Mouse (Mus musculus) retina, embryonic 14.5 days (tissue): ENCODE results near the gene Slc16a14.

Experiments used
- DNase-seq: peaks from one replicate; pipeline ENCODE4 v3.0.0-alpha.2; 2015; ENCODE audit warnings: low spot score

Slc16a14 gene

DNA sequence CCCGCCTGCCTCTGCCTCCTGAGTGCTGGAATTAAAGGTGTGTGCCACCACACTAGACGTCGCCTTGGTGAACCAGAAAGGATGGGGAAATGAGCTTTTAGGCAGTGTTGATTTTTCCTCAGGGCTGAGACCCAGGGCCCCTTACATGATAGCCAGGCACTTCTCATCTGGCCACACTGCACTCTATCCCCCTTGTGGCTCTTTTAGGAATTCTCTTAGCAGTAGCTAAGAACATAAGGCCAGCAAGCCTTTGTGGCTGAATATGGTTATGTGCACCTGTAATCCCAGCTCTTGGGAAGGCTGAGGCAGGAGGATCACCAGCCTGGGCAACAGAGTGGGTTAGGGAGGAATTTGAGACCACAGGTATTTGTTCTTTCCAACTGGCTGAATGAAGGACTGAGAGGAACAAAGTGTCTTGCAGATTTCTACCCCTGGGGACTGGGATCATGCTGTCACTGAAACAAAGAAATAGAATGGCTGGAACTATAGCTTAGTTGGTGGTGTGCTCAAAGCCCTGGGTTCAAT lies 68.2 kb downstream of the Slc16a14 start:
- no peak for DNase-seq

DNA sequence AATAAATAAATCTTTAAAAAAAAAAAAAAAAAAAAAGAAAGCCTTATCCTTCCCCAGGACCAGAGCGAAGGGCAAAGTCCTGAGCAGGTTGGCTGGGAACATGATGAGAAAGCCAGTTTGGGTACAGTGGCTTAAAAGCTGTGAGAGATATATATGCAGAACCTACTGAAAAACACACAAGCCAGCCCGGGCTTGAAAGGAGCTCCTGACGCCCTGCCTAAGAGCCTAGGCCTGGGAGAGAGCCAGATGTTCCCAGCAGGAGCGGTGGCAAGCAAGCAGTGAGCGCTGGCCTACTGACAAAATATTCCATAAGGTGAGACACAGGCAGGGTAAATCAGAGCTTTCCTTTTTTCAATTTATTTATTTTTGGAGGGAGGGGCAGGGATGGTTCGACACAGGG lies 68.7 kb downstream of the Slc16a14 start:
- DNase-seq: no peak

DNA sequence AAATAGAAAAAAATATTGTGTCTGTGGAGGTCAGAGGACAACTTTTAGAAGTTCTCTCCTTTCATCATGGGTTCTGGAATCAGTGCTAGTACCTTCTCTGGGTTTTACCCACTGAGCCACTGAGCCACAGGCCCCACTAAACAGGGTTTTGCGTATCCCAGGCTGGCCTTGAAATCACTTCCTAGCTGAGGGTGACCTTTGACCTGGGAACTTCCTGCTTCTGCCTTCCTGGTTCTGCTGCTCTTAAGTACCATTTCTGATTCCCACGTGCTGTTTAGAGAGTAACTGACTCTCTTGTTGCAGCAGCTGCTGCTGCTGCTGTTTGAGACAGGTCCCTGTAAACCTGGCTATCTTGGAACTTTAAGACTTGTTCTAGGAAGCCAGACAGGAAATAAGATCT lies 70.3 kb downstream of the Slc16a14 start:
- no peak for DNase-seq

DNA sequence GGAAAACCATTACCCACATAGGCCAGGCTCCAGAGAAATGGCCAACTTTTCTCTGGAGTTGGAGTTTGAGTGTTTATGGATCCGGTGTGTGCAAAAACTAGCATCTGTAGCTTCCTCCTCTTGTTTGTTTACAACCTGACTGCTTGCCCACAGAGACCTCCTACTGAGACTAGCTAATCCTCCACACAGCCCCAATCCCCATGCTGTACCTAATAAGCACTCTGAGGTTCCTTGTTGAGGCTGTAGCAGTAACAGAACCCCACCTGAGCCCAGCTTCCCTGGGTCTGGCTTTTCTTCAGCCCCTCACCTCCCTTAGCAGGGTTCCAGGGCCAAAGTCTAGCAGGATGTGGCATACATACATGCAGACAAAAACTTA lies 73.7 kb downstream of the Slc16a14 start:
- no peak for DNase-seq

DNA sequence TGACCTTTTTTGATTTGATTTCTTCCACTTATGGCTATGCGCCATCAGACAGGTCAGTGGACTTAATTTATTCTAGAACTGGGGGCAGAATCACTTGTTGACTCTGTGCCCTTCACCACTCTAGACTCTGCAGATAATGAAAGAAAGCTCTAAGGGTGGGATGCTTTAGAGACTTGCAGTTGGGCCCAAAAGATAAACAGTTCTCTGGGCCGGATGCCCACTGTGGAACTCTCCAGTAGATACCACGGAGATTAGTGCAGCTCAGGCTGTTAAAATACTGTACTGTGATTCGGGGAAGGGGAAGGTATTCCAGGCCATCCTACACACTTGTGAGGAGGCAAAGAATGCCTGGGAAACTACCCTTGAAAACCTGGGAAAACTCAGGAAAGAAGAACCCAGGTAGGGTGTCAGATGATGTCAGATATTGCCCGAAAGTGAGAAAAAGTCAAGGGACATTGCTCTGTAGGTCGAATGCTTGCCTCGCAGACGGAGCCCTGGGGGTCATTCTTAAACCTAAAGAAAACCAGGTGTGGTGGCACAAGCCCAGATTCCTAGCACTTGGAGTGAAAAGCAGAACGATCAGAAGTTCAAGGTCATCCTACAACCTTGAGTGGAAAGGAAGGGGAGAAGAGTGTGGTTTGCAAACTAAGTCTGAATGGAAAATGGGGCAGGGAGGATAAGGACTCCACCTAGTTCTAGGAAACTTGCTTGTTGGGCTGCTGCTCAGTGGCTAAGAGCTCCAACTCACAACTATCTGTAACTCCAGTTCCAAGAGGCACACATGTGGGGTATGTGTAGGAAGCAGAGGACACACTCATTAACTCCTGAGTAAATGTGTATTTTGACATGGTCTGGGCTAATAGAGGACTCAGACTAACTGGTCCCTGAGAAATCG lies 74.3 kb downstream of the Slc16a14 start:
- DNase-seq: no peak

DNA sequence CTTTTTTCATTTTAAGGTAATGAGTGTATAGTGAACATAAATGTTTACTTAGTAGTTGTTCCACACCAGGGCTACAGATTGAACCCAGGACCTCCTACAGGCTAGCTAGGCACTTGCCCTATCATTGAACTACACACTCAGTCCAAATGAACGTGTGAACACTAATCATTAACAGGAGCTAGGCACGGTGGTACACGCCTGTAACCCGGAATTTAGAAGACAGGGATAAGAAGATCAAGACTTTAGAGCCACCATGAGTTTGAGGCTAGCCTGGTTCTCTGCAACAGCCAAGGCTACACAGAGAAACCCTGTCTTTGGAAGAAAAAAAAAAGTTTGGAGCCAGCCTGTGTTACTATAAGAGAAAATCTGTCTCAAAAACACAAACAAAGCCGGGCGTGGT lies 75.3 kb downstream of the Slc16a14 start:
- no peak for DNase-seq
